Mouse (Mus musculus): ENCODE results near the gene Glt1d1. TPM values are rescaled to one million over a fixed set of nuclear protein-coding genes. Genes with fewer than 3 reads are reported as not detected.
"Not testable (repeated sequence)": the region's sequence is repeated elsewhere in the genome, so short reads cannot be mapped to it uniquely, and the experiment has no call there.

Gene Glt1d1
- polyA plus RNA-seq, 1 experiment from 2014 or later, result 2.9 TPM

GRCm38 (mm10) chr5:127705976-127706375 is 73.9 kb downstream of the Glt1d1 start:
- Histone ChIP-seq H3K9me3 (ENCODE audit: low read length) (no peaks in the 10 kb centered on the region), H3K4me3 (ENCODE audit: low read depth, low read length) (no peak overlapping the region), H3K4me1 (ENCODE audit: insufficient read depth) (no peaks in the 10 kb centered on the region), H3K27me3 (ENCODE audit: insufficient read depth, low read length) (no peaks in the 10 kb centered on the region), H3K27ac (ENCODE audit: low read depth) (no peak overlapping the region), H3K9ac (replicated peaks) (no peak overlapping the region), H3K36me3 (replicated peaks; ENCODE audit: insufficient read depth, low read length) (0 out of 2 replicates have a peak, but pooled peaks cover 3% of the 10 kb centered on the region), H3K4me2 (ENCODE audit: low read depth, low read length) (no peak overlapping the region)
- TF ChIP-seq CTCF (IDR thresholded peaks at IDR 0.05; ENCODE audit: low read depth) (no peak), EP300 (IDR thresholded peaks at IDR 0.05; ENCODE audit: low read depth) (no peak)
- WGBS (ENCODE audit: insufficient replicate concordance), result 77% methylated on average over 8 of the region's 8 CpGs
- ATAC-seq (no peak), DNase-seq (no peak)

GRCm38 (mm10) chr5:127708143-127708542 is 76.1 kb downstream of the Glt1d1 start:
- H3K9ac ChIP-seq (replicated peaks), result no peak overlapping the region
- no peak for TF ChIP-seq CTCF (IDR thresholded peaks at IDR 0.05; ENCODE audit: low read depth)
- no peak for TF ChIP-seq EP300 (IDR thresholded peaks at IDR 0.05; ENCODE audit: low read depth)
- WGBS (ENCODE audit: insufficient replicate concordance), result 67% methylated on average over 9 of the region's 9 CpGs

GRCm38 (mm10) chr5:127714783-127715704 is 83.0 kb downstream of the Glt1d1 start:
- Histone ChIP-seq H3K9me3 (ENCODE audit: low read length) (peaks cover 5% of the 10 kb centered on the region; the same call in 1 of the 2 replicates), H3K36me3 (replicated peaks; ENCODE audit: insufficient read depth, low read length) (no peaks in the 10 kb centered on the region), H3K27me3 (ENCODE audit: insufficient read depth, low read length) (no peaks in the 10 kb centered on the region), H3K4me1 (ENCODE audit: insufficient read depth) (no peaks in the 10 kb centered on the region), H3K4me3 (ENCODE audit: low read depth, low read length) (no peak overlapping the region), H3K4me2 (ENCODE audit: low read depth, low read length) (no peak overlapping the region), H3K9ac (replicated peaks) (no peak overlapping the region), H3K27ac (ENCODE audit: low read depth) (no peak overlapping the region)
- peak; percentile 62 for ATAC-seq
- WGBS (ENCODE audit: insufficient replicate concordance), result 58% methylated on average over 7 of the region's 7 CpGs
- DNase-seq, result no peak
- TF ChIP-seq EP300 (IDR thresholded peaks at IDR 0.05; ENCODE audit: low read depth) (0 out of 2 replicates have a peak, but pooled peaks have one; percentile 16), CTCF (IDR thresholded peaks at IDR 0.05; ENCODE audit: low read depth) (peak; percentile 34; the same call in 1 of the 2 replicates)

More at GRCm38 (mm10) chr5:127708143-127708542, 76.1 kb downstream of the Glt1d1 start:
- Histone ChIP-seq H3K9me3 (ENCODE audit: low read length) (peaks cover 5% of the 10 kb centered on the region; the same call in 1 of the 2 replicates), H3K36me3 (replicated peaks; ENCODE audit: insufficient read depth, low read length) (0 out of 2 replicates have a peak, but pooled peaks cover 3% of the 10 kb centered on the region), H3K4me1 (ENCODE audit: insufficient read depth) (no peaks in the 10 kb centered on the region), H3K27me3 (ENCODE audit: insufficient read depth, low read length) (no peaks in the 10 kb centered on the region), H3K4me2 (ENCODE audit: low read depth, low read length) (no peak overlapping the region), H3K27ac (ENCODE audit: low read depth) (no peak overlapping the region), H3K4me3 (ENCODE audit: low read depth, low read length) (no peak overlapping the region)
- ATAC-seq (no peak), DNase-seq (no peak)

- peak; percentile 39 for DNase-seq
- no peak overlapping the region for H3K27ac ChIP-seq (ENCODE audit: low read depth)
- H3K9me3 ChIP-seq (ENCODE audit: low read length), result no peaks in the 10 kb centered on the region
- peak; percentile 77 for ATAC-seq
- H3K4me3 ChIP-seq (ENCODE audit: low read depth, low read length), result no peak overlapping the region
- WGBS (ENCODE audit: insufficient replicate concordance), result 33% methylated on average over 15 of the region's 15 CpGs
- H3K9ac ChIP-seq (replicated peaks), result no peak overlapping the region
- peak overlapping the region; percentile 40; the same call in 1 of the 2 replicates for H3K4me2 ChIP-seq (ENCODE audit: low read depth, low read length)
- H3K27me3 ChIP-seq (ENCODE audit: insufficient read depth, low read length), result no peaks in the 10 kb centered on the region
- no peaks in the 10 kb centered on the region for H3K4me1 ChIP-seq (ENCODE audit: insufficient read depth)
- no peaks in the 10 kb centered on the region for H3K36me3 ChIP-seq (replicated peaks; ENCODE audit: insufficient read depth, low read length)
- TF ChIP-seq CTCF (IDR thresholded peaks at IDR 0.05; ENCODE audit: low read depth) (no peak), EP300 (IDR thresholded peaks at IDR 0.05; ENCODE audit: low read depth) (no peak)
These were observed 88.7 kb downstream of the Glt1d1 start for GRCm38 (mm10) chr5:127720591-127721379.

- WGBS (ENCODE audit: insufficient replicate concordance), result 91% methylated on average over 9 of the region's 12 CpGs
- H3K27ac ChIP-seq (ENCODE audit: low read depth); H3K4me3 ChIP-seq (ENCODE audit: low read depth, low read length); H3K36me3 ChIP-seq (replicated peaks; ENCODE audit: insufficient read depth, low read length); H3K9me3 ChIP-seq (ENCODE audit: low read length); H3K4me2 ChIP-seq (ENCODE audit: low read depth, low read length); H3K27me3 ChIP-seq (ENCODE audit: insufficient read depth, low read length); ATAC-seq; DNase-seq; H3K9ac ChIP-seq (replicated peaks); H3K4me1 ChIP-seq (ENCODE audit: insufficient read depth): not testable (repeated sequence)
These were observed 90.1 kb downstream of the Glt1d1 start for GRCm38 (mm10) chr5:127722171-127722570.

GRCm38 (mm10) chr5:127730351-127730750 is 98.3 kb downstream of the Glt1d1 start:
- Histone ChIP-seq H3K9ac (replicated peaks) (no peak overlapping the region), H3K36me3 (replicated peaks; ENCODE audit: insufficient read depth, low read length) (no peaks in the 10 kb centered on the region), H3K9me3 (ENCODE audit: low read length) (peaks cover 3% of the 10 kb centered on the region; the same call in 1 of the 2 replicates), H3K4me2 (ENCODE audit: low read depth, low read length) (no peak overlapping the region), H3K4me3 (ENCODE audit: low read depth, low read length) (no peak overlapping the region), H3K4me1 (ENCODE audit: insufficient read depth) (no peaks in the 10 kb centered on the region), H3K27ac (ENCODE audit: low read depth) (no peak overlapping the region), H3K27me3 (ENCODE audit: insufficient read depth, low read length) (no peaks in the 10 kb centered on the region)
- ATAC-seq (no peak), DNase-seq (no peak)
- no peak for TF ChIP-seq EP300 (IDR thresholded peaks at IDR 0.05; ENCODE audit: low read depth)
- no peak for TF ChIP-seq CTCF (IDR thresholded peaks at IDR 0.05; ENCODE audit: low read depth)
- WGBS (ENCODE audit: insufficient replicate concordance), result 81% methylated on average over 2 of the region's 2 CpGs

All from liver, postnatal 0 days (tissue).